Mouse (Mus musculus): ENCODE results near the gene Lgi1. TPM values are rescaled to one million over a fixed set of nuclear protein-coding genes. Genes with fewer than 3 reads are reported as not detected.

Gene Lgi1
- total and polyA plus RNA-seq, 2 experiments from 2014 or later = 16.5 to 20.3 TPM

- whole genome bisulfite sequencing = 90% methylated on average over 8 of the region's 8 CpGs
- no peaks in the 10 kb centered on the region for H3K9me3 ChIP-seq (ENCODE audit: low read length)
Observed at GRCm38 (mm10) chr19:38308116-38308515, 43.8 kb downstream of the Lgi1 start.

GRCm38 (mm10) chr19:38315099-38315498 is 50.8 kb downstream of the Lgi1 start:
- H3K27ac ChIP-seq = no peak overlapping the region
- DNase-seq (ENCODE audit: low spot score) (no peak), ATAC-seq (no peak)
- no peaks in the 10 kb centered on the region for H3K4me1 ChIP-seq (ENCODE audit: insufficient read depth, low read length)
- H3K9me3 ChIP-seq (ENCODE audit: low read length) = no peaks in the 10 kb centered on the region
- TF ChIP-seq CTCF (IDR thresholded peaks at IDR 0.05; ENCODE audit: low read depth) = no peak
- no peaks in the 10 kb centered on the region for H3K36me3 ChIP-seq (ENCODE audit: insufficient read depth, low read length)
- no peaks in the 10 kb centered on the region for H3K27me3 ChIP-seq (ENCODE audit: insufficient read depth, low read length)
- no peak overlapping the region for H3K4me3 ChIP-seq (ENCODE audit: low read length)
- no peak overlapping the region for H3K9ac ChIP-seq (replicated peaks; ENCODE audit: low read length)
- WGBS = 76% methylated on average over 7 of the region's 7 CpGs
- H3K4me2 ChIP-seq (ENCODE audit: low read depth, low read length) = no peak overlapping the region

More at GRCm38 (mm10) chr19:38308116-38308515, 43.8 kb downstream of the Lgi1 start:
- H3K4me2 ChIP-seq (ENCODE audit: low read depth, low read length) = no peak overlapping the region
- no peak for DNase-seq (ENCODE audit: low spot score)
- H3K9ac ChIP-seq (replicated peaks; ENCODE audit: low read length) = no peak overlapping the region
- TF ChIP-seq CTCF (IDR thresholded peaks at IDR 0.05; ENCODE audit: low read depth) = no peak
- no peak for ATAC-seq
- no peak overlapping the region for H3K4me3 ChIP-seq (ENCODE audit: low read length)
- no peaks in the 10 kb centered on the region for H3K27me3 ChIP-seq (ENCODE audit: insufficient read depth, low read length)
- no peak overlapping the region for H3K27ac ChIP-seq
- no peaks in the 10 kb centered on the region for H3K4me1 ChIP-seq (ENCODE audit: insufficient read depth, low read length)
- no peaks in the 10 kb centered on the region for H3K36me3 ChIP-seq (ENCODE audit: insufficient read depth, low read length)

GRCm38 (mm10) chr19:38316602-38317313 is 52.4 kb downstream of the Lgi1 start:
- no peak for TF ChIP-seq CTCF (IDR thresholded peaks at IDR 0.05; ENCODE audit: low read depth)
- H3K9ac ChIP-seq (replicated peaks; ENCODE audit: low read length) = no peak overlapping the region
- no peak overlapping the region for H3K27ac ChIP-seq
- no peaks in the 10 kb centered on the region for H3K36me3 ChIP-seq (ENCODE audit: insufficient read depth, low read length)
- no peak overlapping the region for H3K4me2 ChIP-seq (ENCODE audit: low read depth, low read length)
- H3K27me3 ChIP-seq (ENCODE audit: insufficient read depth, low read length) = no peaks in the 10 kb centered on the region
- DNase-seq (ENCODE audit: low spot score) = no peak
- H3K4me3 ChIP-seq (ENCODE audit: low read length) = no peak overlapping the region
- no peaks in the 10 kb centered on the region for H3K4me1 ChIP-seq (ENCODE audit: insufficient read depth, low read length)
- no peak for ATAC-seq
- H3K9me3 ChIP-seq (ENCODE audit: low read length) = no peaks in the 10 kb centered on the region
- WGBS = 84% methylated on average over 6 of the region's 6 CpGs

- no peak overlapping the region for H3K4me2 ChIP-seq (ENCODE audit: low read depth, low read length)
- no peaks in the 10 kb centered on the region for H3K36me3 ChIP-seq (ENCODE audit: insufficient read depth, low read length)
- WGBS = 89% methylated on average over 4 of the region's 4 CpGs
- no peak overlapping the region for H3K9ac ChIP-seq (replicated peaks; ENCODE audit: low read length)
- no peak overlapping the region for H3K4me3 ChIP-seq (ENCODE audit: low read length)
- no peaks in the 10 kb centered on the region for H3K9me3 ChIP-seq (ENCODE audit: low read length)
- no peaks in the 10 kb centered on the region for H3K4me1 ChIP-seq (ENCODE audit: insufficient read depth, low read length)
- H3K27me3 ChIP-seq (ENCODE audit: insufficient read depth, low read length) = no peaks in the 10 kb centered on the region
- no peak overlapping the region for H3K27ac ChIP-seq
- ATAC-seq = no peak
- DNase-seq (ENCODE audit: low spot score) = no peak
- no peak for TF ChIP-seq CTCF (IDR thresholded peaks at IDR 0.05; ENCODE audit: low read depth)
Observed at GRCm38 (mm10) chr19:38318308-38318707, 54.0 kb downstream of the Lgi1 start.

GRCm38 (mm10) chr19:38319168-38319567 is 54.8 kb downstream of the Lgi1 start:
- ATAC-seq (no peak), DNase-seq (ENCODE audit: low spot score) (no peak)
- no peaks in the 10 kb centered on the region for H3K27me3 ChIP-seq (ENCODE audit: insufficient read depth, low read length)
- no peaks in the 10 kb centered on the region for H3K9me3 ChIP-seq (ENCODE audit: low read length)
- no peak overlapping the region for H3K4me2 ChIP-seq (ENCODE audit: low read depth, low read length)
- H3K27ac ChIP-seq = no peak overlapping the region
- H3K4me3 ChIP-seq (ENCODE audit: low read length) = no peak overlapping the region
- H3K36me3 ChIP-seq (ENCODE audit: insufficient read depth, low read length) = no peaks in the 10 kb centered on the region
- 83% methylated on average over 4 of the region's 4 CpGs for WGBS
- no peaks in the 10 kb centered on the region for H3K4me1 ChIP-seq (ENCODE audit: insufficient read depth, low read length)
- TF ChIP-seq CTCF (IDR thresholded peaks at IDR 0.05; ENCODE audit: low read depth) = no peak; the same call in 1 of the 2 replicates
- H3K9ac ChIP-seq (replicated peaks; ENCODE audit: low read length) = no peak overlapping the region

- Histone ChIP-seq H3K9ac (replicated peaks; ENCODE audit: low read length) (no peak overlapping the region), H3K27me3 (ENCODE audit: insufficient read depth, low read length) (no peaks in the 10 kb centered on the region), H3K4me1 (ENCODE audit: insufficient read depth, low read length) (no peaks in the 10 kb centered on the region), H3K4me2 (ENCODE audit: low read depth, low read length) (no peak overlapping the region), H3K9me3 (ENCODE audit: low read length) (no peaks in the 10 kb centered on the region), H3K27ac (no peak overlapping the region), H3K4me3 (ENCODE audit: low read length) (no peak overlapping the region), H3K36me3 (ENCODE audit: insufficient read depth, low read length) (no peaks in the 10 kb centered on the region)
- TF ChIP-seq CTCF (IDR thresholded peaks at IDR 0.05; ENCODE audit: low read depth) = no peak
- no peak for DNase-seq (ENCODE audit: low spot score)
- no peak for ATAC-seq
- 90% methylated on average over 5 of the region's 5 CpGs for WGBS
Observed at GRCm38 (mm10) chr19:38320651-38321188, 56.4 kb downstream of the Lgi1 start.

- H3K9ac ChIP-seq (replicated peaks; ENCODE audit: low read length) = no peak overlapping the region
- H3K4me3 ChIP-seq (ENCODE audit: low read length) = no peak overlapping the region
- no peaks in the 10 kb centered on the region for H3K4me1 ChIP-seq (ENCODE audit: insufficient read depth, low read length)
- peak; percentile 16 for DNase-seq (ENCODE audit: low spot score)
- H3K9me3 ChIP-seq (ENCODE audit: low read length) = no peaks in the 10 kb centered on the region
- no peak overlapping the region for H3K4me2 ChIP-seq (ENCODE audit: low read depth, low read length)
- ATAC-seq = no peak
- no peaks in the 10 kb centered on the region for H3K27me3 ChIP-seq (ENCODE audit: insufficient read depth, low read length)
- H3K27ac ChIP-seq = no peak overlapping the region
- TF ChIP-seq CTCF (IDR thresholded peaks at IDR 0.05; ENCODE audit: low read depth) = peak; percentile 16; the same call in 1 of the 2 replicates
- H3K36me3 ChIP-seq (ENCODE audit: insufficient read depth, low read length) = no peaks in the 10 kb centered on the region
Observed at GRCm38 (mm10) chr19:38323726-38324125, 59.4 kb downstream of the Lgi1 start.
